Mouse (Mus musculus) megakaryocyte, embryonic 14.5 days (primary cell): Measurements from ENCODE around the gene Anks1b.

Experiments
- FLI1 ChIP-seq: IDR thresholded peaks from 2 replicates; pipeline ENCODE4 v1.6.1; 2012; ENCODE audit warnings: low read length, inconsistent platforms, mixed read lengths
- GATA1 ChIP-seq: IDR thresholded peaks from 3 replicates; pipeline ENCODE4 v1.6.1; 2012; ENCODE audit warnings: mixed read lengths, low read length, inconsistent platforms, borderline replicate concordance

DNA sequence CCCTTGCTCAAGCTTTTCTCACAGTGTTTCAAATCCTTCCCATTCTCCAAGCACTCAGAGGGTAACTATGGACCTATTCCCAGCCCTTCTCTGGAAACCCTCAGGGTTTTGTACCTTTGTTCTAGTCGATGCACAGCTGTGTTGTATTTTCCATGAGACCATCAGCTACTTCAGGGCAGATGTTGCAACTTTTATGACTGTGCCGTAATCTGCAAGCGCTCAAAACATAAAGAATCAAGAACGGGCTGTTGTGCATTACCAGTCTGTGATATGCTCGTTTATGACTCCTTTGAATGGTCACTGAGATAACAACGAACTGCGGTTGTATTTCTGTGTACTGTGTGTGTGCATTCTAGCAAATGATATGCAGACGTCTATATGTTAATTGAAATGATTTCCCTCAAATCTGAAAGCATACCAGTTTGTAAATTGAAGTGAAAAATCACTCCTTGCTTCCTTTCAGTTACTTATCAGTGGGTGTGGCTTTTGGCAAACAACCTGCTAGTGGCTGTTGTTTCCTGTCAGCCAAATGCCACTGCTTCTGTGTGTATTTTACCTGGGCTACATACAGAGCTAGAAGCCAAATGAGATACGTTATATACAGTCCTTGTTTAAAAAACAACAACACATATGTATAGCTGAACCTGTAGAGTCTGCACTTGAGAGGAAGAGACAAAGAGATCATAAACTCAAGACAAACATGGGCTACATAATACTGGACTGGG is 966.5 kb downstream of the Anks1b start:
- TF ChIP-seq GATA1 (no peak), FLI1 (no peak)
